Mouse (Mus musculus) heart, embryonic 10.5 days (tissue): ENCODE data around the gene Mgll. TPM values are rescaled to one million over a fixed set of nuclear protein-coding genes. Genes with fewer than 3 reads are reported as not detected.

ENCODE experiments used
- DNase-seq: peaks from one replicate; pipeline ENCODE4 v3.0.0-alpha.2; 2017; ENCODE audit warnings: low spot score
- H3K27ac ChIP-seq: fragments of 300-500 bp; sonication (generic); 2 replicates; pipeline ENCODE4 v1.5.1; 2016; ENCODE audit warnings: mild to moderate bottlenecking
- H3K27me3 ChIP-seq: fragments of 300-500 bp; sonication (generic); 2 replicates; pipeline ENCODE4 v1.6.1; 2016; ENCODE audit warnings: mild to moderate bottlenecking; ENCODE audit not compliant: poor library complexity, insufficient read depth, severe bottlenecking
- H3K36me3 ChIP-seq: fragments of 300-500 bp; sonication (generic); 2 replicates; pipeline ENCODE4 v1.6.1; 2016; ENCODE audit warnings: mild to moderate bottlenecking, moderate library complexity
- H3K4me1 ChIP-seq: fragments of 300-500 bp; sonication (generic); 2 replicates; pipeline ENCODE4 v1.6.1; 2016; ENCODE audit warnings: mild to moderate bottlenecking
- H3K4me3 ChIP-seq: fragments of 300-500 bp; sonication (generic); 2 replicates; pipeline ENCODE4 v1.5.1; 2016; ENCODE audit warnings: mild to moderate bottlenecking, moderate library complexity
- H3K9me3 ChIP-seq: fragments of 300-500 bp; sonication (generic); 2 replicates; pipeline ENCODE4 v1.6.1; 2016; ENCODE audit warnings: mild to moderate bottlenecking, moderate library complexity
- WGBS: fragments of 180-500 bp; shearing (Covaris S2); methylation state at CpG from one replicate; pipeline ENCODE4 v1.1.7; 2016; 5-methylcytosine and 5-hydroxymethylcytosine counted together
- polyA plus RNA-seq: library from polyadenylated mRNA; unstranded; fragments of >200 nt; fragmentation: Nextera tagmentation; extraction: Ambion mirVana; gene quantifications from 2 replicates; pipeline ENCODE4 v1.2.1, GENCODE M21; 2016

Mgll gene
- polyA plus RNA-seq, 1 experiment from 2014 or later: 5.4 TPM

DNA sequence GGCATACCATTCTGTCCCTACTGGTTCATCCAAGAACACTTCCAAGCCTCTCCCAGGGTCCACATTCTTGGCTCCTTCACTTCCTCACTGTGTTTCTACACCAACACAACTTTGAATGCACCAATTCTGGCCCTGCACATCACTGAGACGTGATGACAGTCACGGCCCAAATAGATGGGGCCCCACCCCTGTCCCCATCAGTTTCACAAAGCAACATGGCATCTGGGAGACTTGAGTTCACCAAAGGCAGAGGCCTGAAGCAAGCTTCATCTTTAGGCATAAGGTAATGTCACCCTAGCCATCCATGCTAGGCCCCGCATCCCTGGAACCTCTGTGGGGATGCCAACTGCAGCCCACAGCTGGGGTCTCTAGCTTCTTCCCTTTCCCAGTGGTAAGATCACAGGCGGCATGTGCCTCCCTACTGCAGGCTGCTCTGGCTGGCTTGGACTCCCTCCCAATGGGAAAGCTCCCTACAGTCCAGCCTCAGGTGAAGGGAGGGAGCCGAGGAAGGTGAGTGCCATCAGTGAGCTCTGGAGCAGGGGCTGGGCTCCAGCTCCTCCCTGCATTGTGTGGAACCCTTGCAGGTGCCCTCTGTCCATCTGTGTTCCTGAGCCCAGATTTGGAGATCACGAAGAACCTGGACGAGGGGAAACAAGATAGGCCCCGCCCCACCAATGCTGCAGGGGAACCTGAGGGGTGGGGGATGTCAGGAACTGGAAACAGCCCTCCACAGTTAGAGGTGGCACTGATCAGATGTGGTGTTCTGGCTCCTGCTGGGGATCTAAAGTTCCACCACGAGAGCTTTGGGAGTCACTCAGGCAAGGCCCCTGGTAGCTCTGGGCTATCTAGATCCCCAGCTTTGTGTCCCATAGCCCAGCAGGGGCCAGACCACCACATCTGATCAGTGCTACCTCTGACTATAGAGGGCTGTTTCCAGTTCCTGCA, 119.8 kb downstream of the Mgll start:
- Histone ChIP-seq H3K36me3 (peaks cover 6% of the 10 kb centered on the region; the same call in 1 of the 2 replicates), H3K4me1 (peaks cover 30% of the 10 kb centered on the region), H3K4me3 (no peak overlapping the region), H3K9me3 (no peaks in the 10 kb centered on the region), H3K27ac (no peak overlapping the region), H3K27me3 (no peaks in the 10 kb centered on the region)
- no peak for DNase-seq
- 68% methylated on average over 9 of the region's 9 CpGs for WGBS

DNA sequence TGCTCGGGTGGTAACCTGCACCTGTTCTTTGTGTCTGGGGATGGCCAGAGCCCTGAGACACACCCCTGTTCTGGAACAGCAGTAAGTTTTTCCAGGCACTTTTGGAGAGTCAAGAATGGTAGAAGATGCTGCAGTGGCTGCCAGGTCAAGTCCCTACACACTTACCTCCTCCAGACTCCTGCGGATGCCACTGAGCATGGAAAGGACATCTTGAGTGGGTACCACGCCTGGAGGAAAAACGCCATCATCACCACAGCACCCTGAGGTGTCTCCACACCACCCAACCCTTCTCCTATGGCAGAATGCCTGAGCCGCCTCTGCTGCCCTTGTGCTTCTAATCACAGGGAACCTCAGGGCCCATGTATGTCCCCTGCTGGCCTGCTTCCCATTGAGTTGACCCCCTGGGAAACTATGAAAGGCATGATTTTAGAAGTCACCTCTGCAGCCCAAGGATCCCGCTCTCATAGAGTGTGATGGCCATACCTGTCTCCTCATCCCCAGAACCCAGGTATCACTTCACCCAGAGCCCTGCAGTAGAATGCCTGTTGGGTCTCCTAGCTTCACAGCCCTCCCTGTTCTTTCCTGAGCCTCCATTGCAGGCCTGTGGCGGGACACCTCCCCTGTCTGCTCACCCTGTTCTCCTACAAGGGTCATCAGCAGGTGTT, 120.8 kb downstream of the Mgll start:
- 81% methylated on average over 7 of the region's 7 CpGs for WGBS

DNA sequence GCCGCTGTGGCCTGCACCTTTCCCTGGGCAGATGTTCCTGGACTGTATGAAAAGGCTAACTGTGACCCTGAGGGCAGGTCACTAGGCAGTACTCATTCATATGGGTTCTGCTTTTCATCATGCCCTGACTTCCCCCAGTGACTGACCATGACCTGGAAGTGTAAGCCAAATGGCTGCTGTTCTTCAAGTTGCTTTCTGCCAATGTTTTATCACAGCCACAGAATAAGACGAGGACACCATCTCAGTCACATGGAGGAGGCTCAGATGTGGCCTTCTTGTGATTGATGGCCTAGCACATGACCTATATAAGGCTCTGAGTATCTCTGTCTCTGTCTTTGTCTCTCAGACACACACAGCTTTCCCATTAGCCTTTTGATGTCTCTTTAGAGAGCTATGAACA, 123.4 kb downstream of the Mgll start:
- H3K27ac ChIP-seq: no peak overlapping the region
- peaks cover 18% of the 10 kb centered on the region for H3K4me1 ChIP-seq
- no peaks in the 10 kb centered on the region for H3K9me3 ChIP-seq
- H3K4me3 ChIP-seq: no peak overlapping the region
- H3K27me3 ChIP-seq: no peaks in the 10 kb centered on the region
- 0 out of 2 replicates have a peak, but pooled peaks cover 2% of the 10 kb centered on the region for H3K36me3 ChIP-seq
- no peak for DNase-seq
- 65% methylated on average over 2 of the region's 2 CpGs for WGBS

More for the DNA sequence above, 120.8 kb downstream of the Mgll start:
- Histone ChIP-seq H3K27ac (no peak overlapping the region), H3K36me3 (no peaks in the 10 kb centered on the region), H3K9me3 (no peaks in the 10 kb centered on the region), H3K4me3 (no peak overlapping the region), H3K27me3 (no peaks in the 10 kb centered on the region), H3K4me1 (peaks cover 30% of the 10 kb centered on the region)
- DNase-seq: no peak

DNA sequence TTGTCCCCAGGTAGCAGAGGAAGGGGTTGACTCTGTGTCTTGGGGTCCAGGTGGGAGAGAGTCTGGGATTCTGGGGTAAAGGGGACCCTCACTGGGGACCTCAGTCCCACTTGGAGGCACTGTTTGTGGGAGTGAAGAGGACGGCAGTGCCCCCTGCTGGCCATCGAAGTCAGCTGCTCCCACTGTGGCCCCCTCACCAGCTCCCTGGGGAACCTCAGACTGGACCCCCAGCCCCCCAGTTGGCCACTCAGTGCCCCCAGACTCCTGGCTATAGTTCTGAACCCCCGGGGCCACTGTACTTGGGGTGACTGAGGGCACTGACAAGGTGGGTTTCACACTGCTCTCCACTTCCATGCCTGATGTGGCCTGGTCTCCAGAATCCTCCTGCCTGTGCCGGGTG, 125.1 kb downstream of the Mgll start:
- Histone ChIP-seq H3K27me3 (no peaks in the 10 kb centered on the region), H3K27ac (no peak overlapping the region), H3K4me1 (peaks cover 9% of the 10 kb centered on the region), H3K9me3 (no peaks in the 10 kb centered on the region), H3K4me3 (no peak overlapping the region), H3K36me3 (0 out of 2 replicates have a peak, but pooled peaks cover 2% of the 10 kb centered on the region)
- no peak for DNase-seq
- WGBS: 42% methylated on average over 4 of the region's 4 CpGs

DNA sequence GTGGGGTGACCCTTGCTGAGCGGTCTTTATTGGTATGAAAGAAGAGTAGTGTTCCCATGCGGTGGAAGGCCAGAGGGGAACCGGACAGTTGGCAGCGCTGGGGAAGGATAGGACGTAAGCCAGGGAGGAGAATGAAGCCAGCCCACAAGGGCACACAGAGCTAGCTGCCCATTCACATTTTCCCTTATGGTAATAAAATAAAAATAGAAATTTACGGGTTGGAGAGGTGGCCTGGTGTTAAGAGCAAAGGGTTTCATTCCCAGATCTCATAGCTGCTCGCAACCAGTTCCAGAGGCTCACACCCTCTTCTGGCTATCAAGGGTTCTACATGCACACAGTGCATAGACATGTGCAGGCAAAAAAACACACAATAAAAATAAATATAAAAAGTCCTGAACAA, 125.8 kb downstream of the Mgll start:
- H3K4me1 ChIP-seq: peaks cover 6% of the 10 kb centered on the region
- no peak for DNase-seq
- H3K4me3 ChIP-seq: no peak overlapping the region
- no peaks in the 10 kb centered on the region for H3K9me3 ChIP-seq
- 0 out of 2 replicates have a peak, but pooled peaks cover 2% of the 10 kb centered on the region for H3K36me3 ChIP-seq
- 86% methylated on average over 7 of the region's 7 CpGs for WGBS
- H3K27me3 ChIP-seq: no peaks in the 10 kb centered on the region
- no peak overlapping the region for H3K27ac ChIP-seq

DNA sequence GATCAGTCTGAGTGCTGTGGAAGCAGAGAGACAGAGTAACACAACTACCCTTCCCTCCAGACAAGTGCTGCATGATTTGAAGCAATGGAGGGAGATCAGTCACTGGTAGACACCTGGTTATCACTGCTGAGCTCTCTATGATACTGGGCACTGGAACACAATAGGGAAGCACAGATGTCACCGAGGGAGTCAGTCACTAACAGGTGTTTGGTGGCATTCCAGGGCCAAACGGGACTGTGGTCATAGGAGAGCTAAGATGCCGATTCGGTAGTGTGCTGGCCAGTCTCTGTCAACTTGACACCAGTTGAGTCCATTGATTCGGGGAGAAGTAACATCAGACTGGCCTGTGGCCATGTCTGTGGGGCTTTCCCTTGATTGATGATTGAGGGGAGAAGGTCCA, 130.3 kb downstream of the Mgll start:
- no peaks in the 10 kb centered on the region for H3K9me3 ChIP-seq
- WGBS: 75% methylated on average over 5 of the region's 5 CpGs
- H3K4me3 ChIP-seq: no peak overlapping the region
- H3K27ac ChIP-seq: no peak overlapping the region
- peaks cover 25% of the 10 kb centered on the region for H3K4me1 ChIP-seq
- DNase-seq: no peak
- no peaks in the 10 kb centered on the region for H3K27me3 ChIP-seq
- 0 out of 2 replicates have a peak, but pooled peaks cover 2% of the 10 kb centered on the region for H3K36me3 ChIP-seq

DNA sequence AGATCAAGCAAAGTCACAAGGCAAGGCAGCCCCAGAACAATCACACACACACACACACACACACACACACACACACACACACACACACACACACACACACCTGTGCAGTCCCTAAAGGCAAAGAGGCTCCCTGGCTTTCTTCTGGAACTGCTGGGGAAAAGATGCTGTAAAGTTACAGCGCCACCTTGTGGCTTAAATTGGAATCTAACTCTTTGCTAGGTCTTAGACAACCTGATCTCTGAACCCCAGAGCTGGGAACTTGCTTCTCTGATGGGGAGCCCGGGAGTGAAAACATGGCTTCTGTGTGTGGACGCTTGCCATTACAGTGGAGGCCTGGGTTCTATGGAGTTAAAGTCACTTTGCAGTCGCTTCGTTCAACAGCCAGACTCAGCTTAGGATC, 131.4 kb downstream of the Mgll start:
- H3K27ac ChIP-seq: peak overlapping the region; percentile 89; the same call in 1 of the 2 replicates
- 20% methylated on average over 5 of the region's 5 CpGs for WGBS
- no peak overlapping the region for H3K4me3 ChIP-seq
- peaks cover 25% of the 10 kb centered on the region for H3K4me1 ChIP-seq
- no peak for DNase-seq
- H3K9me3 ChIP-seq: no peaks in the 10 kb centered on the region
- H3K27me3 ChIP-seq: no peaks in the 10 kb centered on the region
- 0 out of 2 replicates have a peak, but pooled peaks cover 2% of the 10 kb centered on the region for H3K36me3 ChIP-seq

DNA sequence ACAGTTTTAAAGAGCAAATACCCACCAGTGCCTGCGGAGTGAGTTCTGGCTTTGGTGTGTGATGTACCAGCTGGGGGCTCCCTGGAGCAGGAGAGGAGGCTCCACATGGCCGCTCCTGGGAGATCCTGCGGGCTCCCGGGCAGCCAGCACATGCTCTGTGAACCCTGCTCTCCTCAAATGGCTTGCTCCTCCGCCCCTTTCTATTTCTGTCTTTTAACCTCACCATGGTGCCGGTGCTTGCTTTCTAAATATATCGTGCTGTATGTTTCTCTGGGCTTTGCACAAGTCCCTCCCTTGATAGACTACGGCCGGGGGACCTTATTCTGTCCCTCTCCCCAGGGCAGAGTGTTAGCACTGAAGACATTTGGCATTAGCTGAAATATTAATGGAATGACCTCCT, 133.0 kb downstream of the Mgll start:
- WGBS: 22% methylated on average over 9 of the region's 9 CpGs
- peak overlapping the region; percentile 12; the same call in 1 of the 2 replicates for H3K4me3 ChIP-seq
- H3K27ac ChIP-seq: peak overlapping the region; percentile 89
- H3K27me3 ChIP-seq: no peaks in the 10 kb centered on the region
- peaks cover 8% of the 10 kb centered on the region; the same call in 1 of the 2 replicates for H3K36me3 ChIP-seq
- H3K9me3 ChIP-seq: no peaks in the 10 kb centered on the region
- H3K4me1 ChIP-seq: peaks cover 27% of the 10 kb centered on the region
- DNase-seq: peak; percentile 90

DNA sequence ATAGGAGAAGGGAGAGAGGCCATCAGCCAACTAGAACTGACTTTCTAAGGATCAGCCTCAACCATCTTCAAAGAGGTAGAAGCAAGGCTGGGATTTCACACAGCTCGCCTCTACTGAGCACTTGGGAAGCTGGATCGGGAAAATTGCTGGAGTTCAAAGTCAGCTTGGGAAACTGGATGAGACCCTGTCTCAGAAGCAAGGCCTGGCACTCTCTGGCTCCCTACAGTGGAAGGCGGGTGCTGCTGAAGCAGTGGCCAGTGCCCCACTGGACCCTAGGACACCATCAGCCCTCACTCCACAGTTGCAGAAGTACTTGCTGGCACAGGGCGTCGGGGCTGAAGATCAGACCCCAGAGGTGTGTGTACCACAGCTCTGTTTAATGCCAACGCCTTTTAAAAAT, 133.6 kb downstream of the Mgll start:
- no peak overlapping the region for H3K4me3 ChIP-seq
- no peaks in the 10 kb centered on the region for H3K9me3 ChIP-seq
- WGBS: 68% methylated on average over 6 of the region's 6 CpGs
- H3K4me1 ChIP-seq: peaks cover 26% of the 10 kb centered on the region
- no peaks in the 10 kb centered on the region for H3K27me3 ChIP-seq
- H3K27ac ChIP-seq: peak overlapping the region; percentile 89
- peaks cover 8% of the 10 kb centered on the region; the same call in 1 of the 2 replicates for H3K36me3 ChIP-seq
- no peak for DNase-seq

DNA sequence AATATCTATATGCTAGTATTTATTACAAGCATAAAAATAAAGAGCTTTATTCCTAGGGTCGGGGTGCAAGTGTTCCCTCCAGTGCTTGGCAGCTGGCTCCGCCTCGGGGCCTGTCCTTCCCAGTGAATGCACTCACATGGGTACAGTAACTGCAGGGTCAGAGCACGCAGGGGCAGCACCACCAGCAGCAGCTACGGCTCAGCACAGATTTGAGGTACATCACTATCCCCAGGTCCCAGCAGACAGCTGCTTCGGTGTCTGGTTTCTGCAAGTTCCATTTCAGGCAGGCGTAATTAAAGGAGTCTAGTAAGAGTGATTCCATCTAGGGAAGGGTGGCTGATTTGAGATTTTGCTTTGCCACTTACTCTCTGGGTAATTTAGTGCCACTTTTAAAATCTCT, 134.1 kb downstream of the Mgll start:
- Histone ChIP-seq H3K36me3 (peaks cover 8% of the 10 kb centered on the region; the same call in 1 of the 2 replicates), H3K27ac (peak overlapping the region; percentile 89), H3K9me3 (no peaks in the 10 kb centered on the region), H3K27me3 (no peaks in the 10 kb centered on the region), H3K4me1 (peaks cover 21% of the 10 kb centered on the region), H3K4me3 (no peak overlapping the region)
- DNase-seq: no peak
- 55% methylated on average over 7 of the region's 7 CpGs for WGBS

DNA sequence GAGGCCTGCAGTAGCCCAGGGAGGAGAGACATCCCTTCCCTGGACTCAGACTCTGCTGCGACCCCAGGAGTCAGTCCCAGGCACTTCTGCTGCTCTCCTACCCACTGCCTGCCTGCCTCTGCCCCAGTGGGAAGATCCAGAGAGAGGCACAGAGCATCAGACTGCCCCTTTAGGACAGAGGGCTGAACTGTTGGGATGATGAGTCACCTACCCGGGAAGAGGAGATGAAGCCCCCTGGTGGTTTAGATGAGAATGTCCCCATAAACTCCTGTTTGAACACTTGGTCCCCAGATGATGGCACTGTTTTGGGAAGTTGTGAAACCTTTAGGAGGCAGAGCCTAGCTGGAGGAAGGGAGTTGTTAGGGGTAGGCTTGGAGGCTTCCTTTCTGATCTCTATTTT, 136.7 kb downstream of the Mgll start:
- H3K9me3 ChIP-seq: no peaks in the 10 kb centered on the region
- 12% methylated on average over 2 of the region's 2 CpGs for WGBS
- no peak overlapping the region for H3K27ac ChIP-seq
- DNase-seq: no peak
- H3K4me1 ChIP-seq: peaks cover 21% of the 10 kb centered on the region
- peaks cover 8% of the 10 kb centered on the region; the same call in 1 of the 2 replicates for H3K36me3 ChIP-seq
- H3K27me3 ChIP-seq: 0 out of 2 replicates have a peak, but pooled peaks cover 9% of the 10 kb centered on the region
- H3K4me3 ChIP-seq: no peak overlapping the region

DNA sequence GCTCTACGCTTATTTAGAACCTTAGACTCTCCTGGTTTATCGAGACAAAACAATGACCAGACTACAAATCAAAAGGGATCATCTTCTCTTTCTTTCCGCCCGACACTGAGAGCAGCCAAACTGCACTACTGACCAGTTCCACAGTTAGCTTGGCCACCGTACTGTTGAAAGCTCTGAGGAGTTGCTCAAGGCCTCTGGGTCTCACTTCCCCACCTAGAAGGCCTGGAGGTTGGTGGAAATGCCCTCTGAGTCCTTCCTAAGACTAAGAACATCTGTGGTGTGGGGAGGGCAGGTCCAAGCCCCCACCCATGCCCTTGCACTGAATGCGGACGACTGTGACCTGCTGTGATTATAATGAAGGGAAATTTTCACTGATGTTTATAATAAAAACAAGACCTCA, 141.5 kb downstream of the Mgll start:
- Histone ChIP-seq H3K27ac (no peak overlapping the region), H3K4me1 (peaks cover 2% of the 10 kb centered on the region; the same call in 1 of the 2 replicates), H3K36me3 (peaks cover 8% of the 10 kb centered on the region; the same call in 1 of the 2 replicates), H3K27me3 (0 out of 2 replicates have a peak, but pooled peaks cover 9% of the 10 kb centered on the region), H3K4me3 (no peak overlapping the region), H3K9me3 (no peaks in the 10 kb centered on the region)
- DNase-seq: no peak
- WGBS: 79% methylated on average over 7 of the region's 7 CpGs

DNA sequence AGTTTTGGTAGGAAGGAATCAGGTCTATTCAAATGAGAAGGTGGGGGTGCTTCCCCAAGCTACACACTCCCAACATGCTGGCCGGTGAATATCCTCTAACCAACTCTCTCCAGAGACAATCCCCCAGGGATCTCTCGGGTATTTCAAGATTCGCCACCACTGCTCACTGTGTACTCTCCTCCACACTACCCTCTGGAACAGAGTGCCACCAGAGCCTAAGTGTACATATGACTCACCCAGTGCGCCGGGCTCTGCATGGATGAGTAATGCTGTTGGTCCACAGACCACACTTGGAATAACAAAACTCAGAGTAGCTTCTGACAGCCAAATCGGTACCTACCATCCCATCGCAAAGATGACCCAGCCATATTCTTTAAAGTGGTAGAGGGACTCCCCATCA, 145.2 kb downstream of the Mgll start:
- no peaks in the 10 kb centered on the region for H3K9me3 ChIP-seq
- 80% methylated on average over 7 of the region's 7 CpGs for WGBS

More for the DNA sequence above, 145.2 kb downstream of the Mgll start:
- Histone ChIP-seq H3K4me1 (peaks cover 12% of the 10 kb centered on the region; the same call in 1 of the 2 replicates), H3K4me3 (no peak overlapping the region), H3K27ac (no peak overlapping the region), H3K27me3 (peaks cover 39% of the 10 kb centered on the region), H3K36me3 (no peaks in the 10 kb centered on the region)
- no peak for DNase-seq
